Mouse (Mus musculus) mammary gland, adult 2 months (tissue): ENCODE measurements around the gene Slc25a44. TPM values are rescaled to one million over a fixed set of nuclear protein-coding genes. Genes with fewer than 3 reads are reported as not detected.

ENCODE experiments used
- polyA plus RNA-seq: library from polyadenylated mRNA; depleted of rRNA; stranded (reverse); fragments of >200 nt; gene quantifications from 2 replicates; pipeline ENCODE4 v1.2.3, GENCODE M21; 2012; ENCODE audit warnings: low replicate concordance; rRNA removed

The Slc25a44 gene
- polyA plus RNA-seq: 49.5 and 78.7 TPM in 2 replicates

GRCm38 (mm10) chr3:88424605-88425329 is at the start of gene Slc25a44:
Gene Slc25a44 (minus strand): TSS chr3:88425139.

GRCm38 (mm10) chr3:88460983-88461696 is 36.2 kb upstream of the Slc25a44 start, which contains the start of gene Sema4a:
Gene Sema4a (minus strand): TSS chr3:88461182.

GRCm38 (mm10) chr3:88409741-88410644 is 14.9 kb downstream of the Slc25a44 start, which contains the start of gene Pmf1:
Gene Pmf1 (minus strand): TSS chr3:88410331.

GRCm38 (mm10) chr3:88384364-88384763 is 40.6 kb downstream of the Slc25a44 start, which contains the start of gene Bglap:
Gene Bglap (minus strand): TSS chr3:88384464.

GRCm38 (mm10) chr3:88378599-88378998 is 46.3 kb downstream of the Slc25a44 start, which contains the start of gene Bglap2:
Gene Bglap2 (minus strand): TSS chr3:88378699.

GRCm38 (mm10) chr3:88372643-88373042 is 52.3 kb downstream of the Slc25a44 start, which contains the start of gene Bglap3:
Gene Bglap3 (minus strand): TSS chr3:88372743.

GRCm38 (mm10) chr3:88364337-88364736 is 60.6 kb downstream of the Slc25a44 start, which contains the start of gene Paqr6:
Gene Paqr6 (plus strand): TSS chr3:88364584.

Other genes with a start within 250 kb of the Slc25a44 start
- gene Rhbg, start 170.4 kb downstream of the Slc25a44 start, polyA plus RNA-seq: 2.0 and 2.6 TPM in 2 replicates
- 0.19 and 0.33 TPM in 2 replicates for gene Gm38392, start 137.9 kb downstream of the Slc25a44 start, polyA plus RNA-seq
- 1.7 and 6.5 TPM in 2 replicates for gene Tsacc, start 128.1 kb downstream of the Slc25a44 start, polyA plus RNA-seq
- 76.3 and 150 TPM in 2 replicates for gene Cct3, start 128.0 kb downstream of the Slc25a44 start, polyA plus RNA-seq
- 192 and 236 TPM in 2 replicates for gene Glmp, start 100.1 kb downstream of the Slc25a44 start, polyA plus RNA-seq
- 50.4 and 56.7 TPM in 2 replicates for gene Tmem79, start 89.0 kb downstream of the Slc25a44 start, polyA plus RNA-seq
- 70.8 and 88.2 TPM in 2 replicates for gene Smg5, start 88.9 kb downstream of the Slc25a44 start, polyA plus RNA-seq
- gene Paqr6, start 60.6 kb downstream of the Slc25a44 start, polyA plus RNA-seq: 28.9 and 30.2 TPM in 2 replicates
- 8.9 and 9.9 TPM in 2 replicates for gene Bglap3, start 52.4 kb downstream of the Slc25a44 start, polyA plus RNA-seq
- gene Bglap2, start 46.4 kb downstream of the Slc25a44 start, polyA plus RNA-seq: not detected in 2 replicates
- 0.55 TPM in 1 of 2 replicates, not detected in the other for gene Bglap, start 40.7 kb downstream of the Slc25a44 start, polyA plus RNA-seq
- 50.2 and 72.9 TPM in 2 replicates for gene Pmf1, start 14.8 kb downstream of the Slc25a44 start, polyA plus RNA-seq
- 118 and 144 TPM in 2 replicates for gene Sema4a, start 36.0 kb upstream of the Slc25a44 start, polyA plus RNA-seq
- 226 and 360 TPM in 2 replicates for gene Lmna, start 84.8 kb upstream of the Slc25a44 start, polyA plus RNA-seq
- 2.5 and 3.5 TPM in 2 replicates for gene Mex3a, start 107.3 kb upstream of the Slc25a44 start, polyA plus RNA-seq
- gene Rab25, start 123.2 kb upstream of the Slc25a44 start, polyA plus RNA-seq: 37.9 TPM in 2 replicates
- 121 and 137 TPM in 2 replicates for gene Lamtor2, start 127.9 kb upstream of the Slc25a44 start, polyA plus RNA-seq
- gene Ubqln4, start 128.6 kb upstream of the Slc25a44 start, polyA plus RNA-seq: 65.3 and 82.9 TPM in 2 replicates
- 135 and 181 TPM in 2 replicates for gene Ssr2, start 150.7 kb upstream of the Slc25a44 start, polyA plus RNA-seq
- gene Arhgef2, start 180.8 kb upstream of the Slc25a44 start, polyA plus RNA-seq: 79.4 and 105 TPM in 2 replicates
- not detected in 2 replicates for gene Rxfp4, start 228.0 kb upstream of the Slc25a44 start, polyA plus RNA-seq